Mouse (Mus musculus) gastrocnemius, postnatal 4 days (tissue): ENCODE results near the gene Olfr109. TPM values are rescaled to one million over a fixed set of nuclear protein-coding genes. Genes with fewer than 3 reads are reported as not detected.

Source experiments
- DNase-seq, 2 experiments: peaks; one replicate each; pipeline ENCODE4 v3.0.0; 2021 to 2022; ENCODE audit warnings: low spot score in 2 of 2, mixed read lengths in 2 of 2
- long read RNA-seq, 2 experiments: library from polyadenylated mRNA; stranded (forward); transcript quantifications; one replicate each; pipeline ENCODE4 v2.0.0; 2021
- total RNA-seq, 2 experiments: library from RNA; stranded (reverse); gene quantifications; 2 replicates each; pipeline ENCODE4 v1.2.3; 2021

Olfr109 gene
- not detected for total RNA-seq
- long read RNA-seq, experiment 1 = 0 reads
- long read RNA-seq, experiment 2 = 0 reads

- no peak for DNase-seq
Measured at GRCm38 (mm10) chr17:37458616-37459015, at the start of gene Olfr109. Gene Olfr109 (plus strand): TSS chr17:37458916.

DNA sequence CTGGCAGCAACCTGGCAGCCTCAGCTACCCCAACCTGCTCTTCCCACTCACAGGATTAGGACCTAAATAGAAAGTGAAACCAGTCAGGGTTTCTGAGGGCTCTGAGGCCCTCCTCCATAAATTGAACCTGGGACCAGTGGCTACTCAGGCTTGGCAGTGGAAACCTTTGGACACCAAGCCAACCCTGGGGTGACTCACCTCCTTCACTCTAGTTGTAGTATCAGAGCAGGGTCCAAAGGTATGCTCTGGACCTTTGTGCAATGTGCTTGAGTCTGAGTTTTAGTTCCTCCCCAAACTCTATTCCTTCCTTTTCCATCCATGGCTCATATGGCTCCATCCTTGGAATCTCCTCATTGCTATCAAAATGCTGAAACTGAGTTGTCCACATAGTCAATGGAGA lies 45.3 kb upstream of the Olfr109 start:
- no peak for DNase-seq

GRCm38 (mm10) chr17:37445180-37445579 lies 13.5 kb upstream of the Olfr109 start, which contains the start of gene Olfr108:
Gene Olfr108 (plus strand): TSS chr17:37445480.
- DNase-seq = no peak

DNA sequence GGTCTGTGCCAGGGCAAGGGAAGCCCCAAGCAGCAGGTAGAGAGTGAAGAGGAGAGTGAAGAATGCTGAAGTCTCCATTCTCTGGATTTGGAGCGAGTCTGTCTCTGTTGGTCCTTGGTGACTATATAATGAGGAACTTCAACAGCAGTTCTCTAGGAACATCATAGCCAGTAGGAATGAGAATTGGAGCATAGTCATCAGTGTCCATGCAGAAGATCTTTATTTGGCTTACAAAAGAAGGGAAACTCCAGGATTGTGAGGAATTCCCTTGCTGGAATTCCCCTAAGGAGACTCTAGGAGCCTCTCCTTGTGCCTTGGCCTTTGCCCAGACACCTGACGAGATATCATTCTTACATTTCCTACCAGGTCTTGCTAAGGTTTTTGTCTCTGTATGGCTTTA lies 24.7 kb downstream of the Olfr109 start, which contains the start of gene H2-M2:
Gene H2-M2, minus strand, starts transcription at position 101 of the 400 bp plus-strand sequence.
- DNase-seq = no peak

DNA sequence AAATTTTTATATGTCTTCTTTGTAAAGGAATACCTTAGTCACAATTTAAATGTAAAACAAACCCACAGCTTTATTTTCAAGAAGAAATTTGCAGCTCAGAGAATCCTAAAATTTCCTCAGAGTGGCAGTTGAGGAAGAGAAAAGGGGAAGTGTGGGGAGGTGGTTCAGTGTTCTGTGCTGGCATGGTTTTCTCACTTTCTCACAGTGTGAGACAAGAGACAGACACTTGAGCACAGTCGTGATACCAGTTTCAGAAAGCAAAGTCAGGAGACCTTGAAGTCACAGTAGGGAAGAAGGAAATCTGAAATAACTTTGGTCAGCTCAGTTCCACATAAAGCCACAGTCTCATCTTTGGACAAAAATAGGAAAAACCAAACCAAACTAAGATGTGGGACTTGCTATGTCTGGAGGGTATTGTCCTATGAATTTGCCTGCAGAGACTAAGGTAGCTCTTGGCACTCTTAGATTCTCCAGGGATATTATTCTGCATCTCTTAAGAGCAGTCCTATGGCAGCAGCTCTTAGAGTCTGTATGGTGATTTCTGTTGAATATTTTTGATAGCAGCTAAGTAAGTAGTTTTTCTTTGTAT lies 33.3 kb downstream of the Olfr109 start, which contains the start of gene Olfr110:
Gene Olfr110, plus strand, starts transcription at position 539 of the 589 bp plus-strand sequence.
- no peak for DNase-seq

- no peak for DNase-seq
Measured at GRCm38 (mm10) chr17:37507730-37508129, 49.0 kb downstream of the Olfr109 start, which contains the start of gene Olfr111. Gene Olfr111 (plus strand): TSS chr17:37508030.

Other genes with a start within 250 kb of the Olfr109 start
- not detected for gene Olfr95, start 245.8 kb upstream of the Olfr109 start, total RNA-seq
- gene Olfr96, start 238.8 kb upstream of the Olfr109 start, total RNA-seq = not detected
- not detected for gene Olfr97, start 221.6 kb upstream of the Olfr109 start, total RNA-seq
- gene Olfr98, start 195.2 kb upstream of the Olfr109 start, total RNA-seq = not detected
- 1 to 10 TPM; 1.6 to 2.1 TPM for gene H2-M3, start 188.7 kb upstream of the Olfr109 start, total RNA-seq
- gene Olfr99, start 175.5 kb upstream of the Olfr109 start, total RNA-seq = not detected
- gene Olfr101, start 154.6 kb upstream of the Olfr109 start, total RNA-seq = not detected
- gene Olfr102, start 141.9 kb upstream of the Olfr109 start, total RNA-seq = not detected
- not detected for gene Olfr103, start 119.2 kb upstream of the Olfr109 start, total RNA-seq
- not detected for gene Olfr104-ps, start 99.3 kb upstream of the Olfr109 start, total RNA-seq
- not detected for gene Olfr105-ps, start 79.9 kb upstream of the Olfr109 start, total RNA-seq
- not detected for gene Olfr106-ps, start 68.5 kb upstream of the Olfr109 start, total RNA-seq
- gene Olfr107, start 59.7 kb upstream of the Olfr109 start, total RNA-seq = not detected
- gene Olfr108, start 13.4 kb upstream of the Olfr109 start, total RNA-seq = not detected
- gene H2-M2, start 24.6 kb downstream of the Olfr109 start, total RNA-seq = not detected
- gene Olfr110, start 33.6 kb downstream of the Olfr109 start, total RNA-seq = not detected
- gene Olfr111, start 49.1 kb downstream of the Olfr109 start, total RNA-seq = not detected
- not detected for gene Olfr112, start 110.5 kb downstream of the Olfr109 start, total RNA-seq
- gene Olfr113, start 118.7 kb downstream of the Olfr109 start, total RNA-seq = not detected
- not detected for gene Olfr114, start 133.8 kb downstream of the Olfr109 start, total RNA-seq
- not detected for gene Olfr115, start 168.2 kb downstream of the Olfr109 start, total RNA-seq
- not detected for gene Olfr116, start 168.3 kb downstream of the Olfr109 start, total RNA-seq
- gene Olfr117, start 204.9 kb downstream of the Olfr109 start, total RNA-seq = not detected
- not detected for gene Olfr118, start 208.1 kb downstream of the Olfr109 start, total RNA-seq
- not detected for gene Olfr119, start 237.6 kb downstream of the Olfr109 start, total RNA-seq